Mouse (Mus musculus): ENCODE measurements around the gene Il1rl1.

DNA sequence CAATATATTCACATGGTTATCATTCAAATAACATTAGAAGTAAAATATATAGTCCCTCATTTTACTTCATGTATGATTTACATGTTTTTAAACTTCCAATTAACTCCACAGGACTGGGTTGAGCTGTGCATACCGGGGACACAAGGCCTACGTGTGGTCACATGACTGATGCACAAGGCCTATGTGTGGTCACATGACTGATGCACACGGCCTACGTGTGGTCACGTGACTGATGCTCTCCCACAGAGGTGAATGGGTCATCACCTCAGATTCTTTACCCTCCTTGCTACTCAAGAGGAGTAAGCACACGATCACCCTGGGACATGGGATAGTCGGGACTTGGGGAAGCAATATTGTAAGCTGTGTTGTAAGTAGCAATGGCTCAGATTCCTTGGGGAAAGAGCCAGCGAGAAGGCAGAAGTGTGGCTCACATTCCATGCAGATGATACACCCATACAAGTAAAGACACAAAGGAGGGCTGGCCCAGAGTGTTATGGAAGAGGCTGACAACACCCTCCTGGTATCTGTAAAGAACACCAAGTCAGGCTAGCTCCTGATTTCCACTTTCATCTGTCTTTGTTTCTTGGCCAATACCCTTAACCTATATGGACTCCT is 44.3 kb upstream of the Il1rl1 start:
- TF ChIP-seq CTCF (IDR thresholded peaks at IDR 0.05; ENCODE audit: low read depth, low read length), result no peak
- no peak for TF ChIP-seq POLR2A (IDR thresholded peaks at IDR 0.05; ENCODE audit: borderline replicate concordance, low read depth, low read length)
